Mouse (Mus musculus) erythroblast, embryonic 14.5 days (primary cell): ENCODE data around the gene Acap1.

Source experiments
- GATA1 ChIP-seq: IDR thresholded peaks from 2 replicates; pipeline ENCODE4 v1.6.1; 2012; ENCODE audit warnings: low read length, inconsistent platforms, mixed read lengths
- TAL1 ChIP-seq: IDR thresholded peaks from 3 replicates; pipeline ENCODE4 v1.6.1; 2012; ENCODE audit warnings: low read length, inconsistent platforms, mixed read lengths

DNA sequence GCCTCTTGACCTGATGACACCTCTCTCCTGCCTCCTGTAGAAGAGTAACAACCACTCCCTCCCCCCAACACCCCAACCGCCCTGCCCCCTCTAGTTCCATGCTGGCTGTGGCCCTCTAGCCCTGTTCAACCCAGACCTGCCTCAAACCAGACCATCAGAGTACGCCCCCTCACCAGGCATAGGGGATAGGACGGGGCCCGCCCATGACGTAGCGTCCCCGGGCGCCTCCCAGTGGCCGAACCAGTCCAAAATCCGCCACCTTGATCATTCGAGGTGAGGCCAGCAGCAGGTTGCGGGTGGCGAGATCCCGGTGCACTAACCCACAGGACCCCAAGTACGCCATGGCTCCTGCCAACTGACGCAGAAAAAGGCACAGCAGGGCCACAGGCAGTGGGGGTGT is 40.0 kb downstream of the Acap1 start:
- TF ChIP-seq GATA1 (no peak), TAL1 (no peak)
